Mouse (Mus musculus) myocyte (in vitro differentiated cells): ENCODE measurements at regions not wholly inside any gene's neighbourhood (a gene's known extent, or its start where the extent isn't known, plus 50 kb on each side); places are given as distances from the start of the nearest gene placed in this dataset.

Experiments
- H3K27me3 ChIP-seq: one replicate; pipeline ENCODE4 v1.6.1; 2011; ENCODE audit not compliant: control insufficient read depth, insufficient read depth, insufficient read length
- H3K36me3 ChIP-seq: one replicate; pipeline ENCODE4 v1.6.1; 2011; ENCODE audit not compliant: control insufficient read depth, insufficient read depth
- H3K4me2 ChIP-seq: one replicate; pipeline ENCODE4 v1.6.1; 2011; ENCODE audit warnings: low read depth, control low read depth
- H3K4me3 ChIP-seq: one replicate; pipeline ENCODE4 v1.5.1; 2011; ENCODE audit warnings: mild to moderate bottlenecking, control low read depth, moderate library complexity
- H3K79me2 ChIP-seq: one replicate; pipeline ENCODE4 v1.6.1; 2011; ENCODE audit not compliant: control insufficient read depth, insufficient read depth
- H3ac ChIP-seq: one replicate; pipeline ENCODE4 v1.6.1; 2011; ENCODE audit not compliant: control insufficient read depth, insufficient read length
- CEBPB ChIP-seq: IDR thresholded peaks from 2 replicates; pipeline ENCODE4 v1.6.1; 2011; ENCODE audit warnings: mild to moderate bottlenecking, moderate library complexity; ENCODE audit not compliant: poor library complexity, insufficient read depth, severe bottlenecking
- E2F4 ChIP-seq: IDR thresholded peaks from one replicate; pipeline ENCODE4 v1.6.1; 2011; ENCODE audit warnings: mild to moderate bottlenecking, control low read depth, moderate library complexity; ENCODE audit not compliant: insufficient read depth
- MAX ChIP-seq: IDR thresholded peaks from one replicate; pipeline ENCODE4 v1.6.1; 2011; ENCODE audit warnings: low read depth, mild to moderate bottlenecking, control low read depth
- MYOD1 ChIP-seq, 3 experiments: IDR thresholded peaks; one replicate each; pipeline ENCODE4 v1.6.1; 2011; ENCODE audit warnings: control low read depth in 2 of 3, low read depth in 2 of 3, mild to moderate bottlenecking in 2 of 3, moderate library complexity in 1 of 3; ENCODE audit not compliant: insufficient read length in 2 of 3, control insufficient read depth in 1 of 3
- MYOG ChIP-seq, 3 experiments: IDR thresholded peaks; one replicate each; pipeline ENCODE4 v1.6.1; 2011; ENCODE audit warnings: control low read depth in 2 of 3, low read depth in 2 of 3, mild to moderate bottlenecking in 2 of 3; ENCODE audit not compliant: insufficient read length in 2 of 3, control insufficient read depth in 1 of 3, insufficient read depth in 1 of 3
- POLR2A ChIP-seq: IDR thresholded peaks from one replicate; pipeline ENCODE4 v1.6.1; 2011; ENCODE audit warnings: low read depth, mild to moderate bottlenecking, control low read depth, moderate library complexity; ENCODE audit not compliant: insufficient read length
- POLR2AphosphoS2 ChIP-seq: IDR thresholded peaks from one replicate; pipeline ENCODE4 v1.6.1; 2011; ENCODE audit warnings: low read depth, control low read depth; ENCODE audit not compliant: insufficient read length
- REST ChIP-seq: IDR thresholded peaks from one replicate; pipeline ENCODE4 v1.6.1; 2011; ENCODE audit warnings: mild to moderate bottlenecking, control low read depth, moderate library complexity; ENCODE audit not compliant: insufficient read depth, insufficient read length
- SRF ChIP-seq: IDR thresholded peaks from one replicate; pipeline ENCODE4 v1.6.1; 2011; ENCODE audit warnings: low read depth; ENCODE audit not compliant: control insufficient read depth, insufficient read length
- TCF12 ChIP-seq: IDR thresholded peaks from one replicate; pipeline ENCODE4 v1.6.1; 2011; ENCODE audit warnings: mild to moderate bottlenecking, control low read depth; ENCODE audit not compliant: poor library complexity, insufficient read depth, severe bottlenecking
- TCF3 ChIP-seq: IDR thresholded peaks from one replicate; pipeline ENCODE4 v1.6.1; 2011; ENCODE audit warnings: low read depth, control low read depth; ENCODE audit not compliant: insufficient read length
- USF1 ChIP-seq: IDR thresholded peaks from one replicate; pipeline ENCODE4 v1.6.1; 2011; ENCODE audit warnings: low read depth, mild to moderate bottlenecking, control low read depth, moderate library complexity

- Histone ChIP-seq H3K79me2 (no peaks in the 10 kb centered on the region), H3K27me3 (no peaks in the 10 kb centered on the region), H3ac (no peak overlapping the region), H3K4me2 (peak overlapping the region; percentile 94), H3K4me3 (peak overlapping the region; percentile 8), H3K36me3 (no peaks in the 10 kb centered on the region)
- TF ChIP-seq USF1 (no peak), TCF12 (no peak), TCF3 (no peak), E2F4 (no peak), SRF (no peak), REST (no peak), CEBPB (no peak), MYOD1 (IDR thresholded peaks at IDR 0.05; ENCODE audit: control insufficient read depth in 1 of 3, insufficient read length in 2 of 3, low read depth in 2 of 3) (no peak), MYOG (IDR thresholded peaks at IDR 0.05; ENCODE audit: control insufficient read depth in 1 of 3, insufficient read depth in 1 of 3, insufficient read length in 2 of 3, low read depth in 2 of 3) (no peak), MAX (no peak)
These were observed 131.0 kb upstream of the Slc38a2 start for GRCm38 (mm10) chr15:96830578-96830977.

- peak overlapping the region; percentile 8 for H3K4me3 ChIP-seq
- no peaks in the 10 kb centered on the region for H3K79me2 ChIP-seq
- H3ac ChIP-seq, result no peak overlapping the region
- no peaks in the 10 kb centered on the region for H3K27me3 ChIP-seq
- TF ChIP-seq MYOG (IDR thresholded peaks at IDR 0.05; ENCODE audit: control insufficient read depth in 1 of 3, insufficient read depth in 1 of 3, insufficient read length in 2 of 3, low read depth in 2 of 3) (no peak), POLR2A (peak; percentile 30), E2F4 (no peak)
- peak overlapping the region; percentile 94 for H3K4me2 ChIP-seq
- no peaks in the 10 kb centered on the region for H3K36me3 ChIP-seq
These were observed 130.4 kb upstream of the Slc38a2 start for GRCm38 (mm10) chr15:96829941-96830340.

GRCm38 (mm10) chr15:96828681-96829080, 129.2 kb upstream of the Slc38a2 start:
- no peak overlapping the region for H3K4me2 ChIP-seq
- no peak for TF ChIP-seq TCF12
- TF ChIP-seq REST, result no peak
- no peak for TF ChIP-seq SRF
- TF ChIP-seq TCF3, result no peak
- TF ChIP-seq E2F4, result no peak
- TF ChIP-seq POLR2A, result no peak
- TF ChIP-seq POLR2AphosphoS2, result no peak
- TF ChIP-seq CEBPB, result no peak
- TF ChIP-seq USF1, result no peak
- TF ChIP-seq MYOD1 (IDR thresholded peaks at IDR 0.05; ENCODE audit: control insufficient read depth in 1 of 3, insufficient read length in 2 of 3, low read depth in 2 of 3), result no peak
- TF ChIP-seq MAX, result no peak
- no peak for TF ChIP-seq MYOG (IDR thresholded peaks at IDR 0.05; ENCODE audit: control insufficient read depth in 1 of 3, insufficient read depth in 1 of 3, insufficient read length in 2 of 3, low read depth in 2 of 3)
- no peaks in the 10 kb centered on the region for H3K36me3 ChIP-seq
- no peaks in the 10 kb centered on the region for H3K79me2 ChIP-seq
- no peak overlapping the region for H3K4me3 ChIP-seq
- no peaks in the 10 kb centered on the region for H3K27me3 ChIP-seq
- H3ac ChIP-seq, result no peak overlapping the region

- Histone ChIP-seq H3K36me3 (no peaks in the 10 kb centered on the region), H3K79me2 (no peaks in the 10 kb centered on the region), H3K27me3 (no peaks in the 10 kb centered on the region), H3K4me2 (no peak overlapping the region), H3K4me3 (no peak overlapping the region), H3ac (no peak overlapping the region)
- TF ChIP-seq REST (no peak), SRF (no peak), TCF12 (no peak), MYOD1 (IDR thresholded peaks at IDR 0.05; ENCODE audit: control insufficient read depth in 1 of 3, insufficient read length in 2 of 3, low read depth in 2 of 3) (no peak), POLR2AphosphoS2 (no peak), TCF3 (no peak), POLR2A (no peak), MAX (no peak), CEBPB (no peak), E2F4 (no peak), USF1 (no peak), MYOG (IDR thresholded peaks at IDR 0.05; ENCODE audit: control insufficient read depth in 1 of 3, insufficient read depth in 1 of 3, insufficient read length in 2 of 3, low read depth in 2 of 3) (no peak)
These were observed 128.4 kb upstream of the Slc38a2 start for GRCm38 (mm10) chr15:96827931-96828330.

- Histone ChIP-seq H3K79me2 (no peaks in the 10 kb centered on the region), H3K4me2 (no peak overlapping the region), H3K36me3 (no peaks in the 10 kb centered on the region), H3ac (no peak overlapping the region), H3K27me3 (no peaks in the 10 kb centered on the region), H3K4me3 (no peak overlapping the region)
- TF ChIP-seq CEBPB (no peak), TCF12 (no peak), MYOG (IDR thresholded peaks at IDR 0.05; ENCODE audit: control insufficient read depth in 1 of 3, insufficient read depth in 1 of 3, insufficient read length in 2 of 3, low read depth in 2 of 3) (no peak), E2F4 (no peak), MAX (no peak), REST (no peak), USF1 (no peak), SRF (no peak), MYOD1 (IDR thresholded peaks at IDR 0.05; ENCODE audit: control insufficient read depth in 1 of 3, insufficient read length in 2 of 3, low read depth in 2 of 3) (no peak), POLR2AphosphoS2 (no peak), POLR2A (no peak), TCF3 (no peak)
These were observed 118.9 kb upstream of the Slc38a2 start for GRCm38 (mm10) chr15:96818435-96818834.
